Mouse (Mus musculus) lung, embryonic 16.5 days (tissue): ENCODE results near the gene Aspg. TPM values are rescaled to one million over a fixed set of nuclear protein-coding genes. Genes with fewer than 3 reads are reported as not detected.

Experiments used
- ATAC-seq: fragments of 200-750 bp; cut with Nextera tagmentation; 2 replicates; pipeline ENCODE4 v1.8.0; 2017; ENCODE audit warnings: low read depth, mild to moderate bottlenecking, moderate library complexity
- H3K27ac ChIP-seq: fragments of 300-500 bp; sonication (generic); 2 replicates; pipeline ENCODE4 v1.5.1; 2014; ENCODE audit warnings: mild to moderate bottlenecking, control low read depth, low read length
- H3K27me3 ChIP-seq: fragments of 300-500 bp; sonication (generic); 2 replicates; pipeline ENCODE4 v1.6.1; 2014; ENCODE audit warnings: low read depth, low read length, mixed read lengths; ENCODE audit not compliant: control insufficient read depth, insufficient read depth
- H3K36me3 ChIP-seq: fragments of 300-500 bp; sonication (generic); 2 replicates; pipeline ENCODE4 v1.6.1; 2014; ENCODE audit warnings: low read length; ENCODE audit not compliant: control insufficient read depth, insufficient read depth
- H3K4me1 ChIP-seq: fragments of 300-500 bp; sonication (generic); replicated peaks from 2 replicates; pipeline ENCODE4 v1.6.1; 2014; ENCODE audit warnings: low read length, mixed read lengths; ENCODE audit not compliant: control insufficient read depth, insufficient read depth
- H3K4me2 ChIP-seq: fragments of 300-500 bp; sonication (generic); 2 replicates; pipeline ENCODE4 v1.6.1; 2014; ENCODE audit warnings: low read depth, low read length, control low read depth
- H3K4me3 ChIP-seq: fragments of 300-500 bp; sonication (generic); 2 replicates; pipeline ENCODE4 v1.5.1; 2014; ENCODE audit warnings: mild to moderate bottlenecking, low read length, control low read depth
- H3K9ac ChIP-seq: fragments of 300-500 bp; sonication (generic); 2 replicates; pipeline ENCODE4 v1.6.1; 2014; ENCODE audit warnings: low read length, control low read depth
- H3K9me3 ChIP-seq: fragments of 300-500 bp; sonication (generic); 2 replicates; pipeline ENCODE4 v1.6.1; 2016; ENCODE audit warnings: low read length; ENCODE audit not compliant: control insufficient read depth
- WGBS: fragments of 180-500 bp; shearing (Covaris S2); extraction: QIAGEN DNeasy Blood & Tissue Kit; methylation state at CpG from one replicate; pipeline ENCODE4 v1.1.7; 2014; 5-methylcytosine and 5-hydroxymethylcytosine counted together
- polyA plus RNA-seq: library from polyadenylated mRNA; unstranded; fragments of >200 nt; fragmentation: Nextera tagmentation; extraction: Ambion mirVana; gene quantifications from 2 replicates; pipeline ENCODE4 v1.2.1, GENCODE M21; 2015

Aspg gene
- 2.5 and 3.2 TPM in 2 replicates for polyA plus RNA-seq

- Histone ChIP-seq H3K9ac (peak within 1 kb of the TSS; percentile 44; the same call in 1 of the 2 replicates), H3K9me3 (no peaks in the 10 kb centered on the region), H3K4me2 (peak within 1 kb of the TSS; percentile 50), H3K36me3 (no peaks in the 10 kb centered on the region), H3K4me3 (peak within 1 kb of the TSS; percentile 34), H3K27ac (no peak within 1 kb of the TSS; the same call in 1 of the 2 replicates), H3K4me1 (peaks cover 7% of the 10 kb centered on the region), H3K27me3 (peaks cover 5% of the 10 kb centered on the region; the same call in 1 of the 2 replicates)
- WGBS = 2% methylated on average over 14 of the region's 14 CpGs
- ATAC-seq = peak; percentile 81
These were observed at the start of gene Aspg for GRCm38 (mm10) chr12:112106541-112106971. TSS of gene Aspg (plus strand) at chr12:112106679.

- Histone ChIP-seq H3K4me2 (no peak overlapping the region), H3K9ac (no peak overlapping the region), H3K9me3 (no peaks in the 10 kb centered on the region), H3K36me3 (no peaks in the 10 kb centered on the region), H3K27ac (no peak overlapping the region), H3K27me3 (no peaks in the 10 kb centered on the region), H3K4me1 (no peaks in the 10 kb centered on the region), H3K4me3 (no peak overlapping the region)
- ATAC-seq = peak; percentile 38; the same call in 1 of the 2 replicates
- 5% methylated on average over 6 of the region's 6 CpGs for WGBS
These were observed 28.8 kb upstream of the Aspg start for GRCm38 (mm10) chr12:112077651-112078050.

GRCm38 (mm10) chr12:112079911-112080310 lies 26.6 kb upstream of the Aspg start:
- 71% methylated on average over 8 of the region's 8 CpGs for WGBS

GRCm38 (mm10) chr12:112080911-112081310 lies 25.6 kb upstream of the Aspg start:
- WGBS = 86% methylated on average over 4 of the region's 4 CpGs
- Histone ChIP-seq H3K36me3 (no peaks in the 10 kb centered on the region), H3K27me3 (no peaks in the 10 kb centered on the region), H3K9ac (no peak overlapping the region), H3K27ac (no peak overlapping the region), H3K4me3 (no peak overlapping the region), H3K4me1 (no peaks in the 10 kb centered on the region), H3K4me2 (no peak overlapping the region), H3K9me3 (no peaks in the 10 kb centered on the region)
- no peak for ATAC-seq

More at GRCm38 (mm10) chr12:112079911-112080310, 26.6 kb upstream of the Aspg start:
- Histone ChIP-seq H3K27me3 (no peaks in the 10 kb centered on the region), H3K9me3 (no peaks in the 10 kb centered on the region), H3K36me3 (no peaks in the 10 kb centered on the region), H3K4me1 (no peaks in the 10 kb centered on the region), H3K4me3 (no peak overlapping the region), H3K27ac (no peak overlapping the region), H3K4me2 (no peak overlapping the region), H3K9ac (no peak overlapping the region)
- ATAC-seq = no peak

- ATAC-seq = no peak
- Histone ChIP-seq H3K9ac (no peak overlapping the region), H3K27ac (no peak overlapping the region), H3K36me3 (no peaks in the 10 kb centered on the region), H3K4me2 (no peak overlapping the region), H3K9me3 (no peaks in the 10 kb centered on the region), H3K4me1 (no peaks in the 10 kb centered on the region), H3K27me3 (no peaks in the 10 kb centered on the region), H3K4me3 (no peak overlapping the region)
- 36% methylated on average over 1 of the region's 1 CpGs for WGBS
These were observed 24.2 kb upstream of the Aspg start for GRCm38 (mm10) chr12:112082241-112082640.

GRCm38 (mm10) chr12:112086250-112086649 lies 20.2 kb upstream of the Aspg start:
- Histone ChIP-seq H3K9me3 (no peaks in the 10 kb centered on the region), H3K4me2 (no peak overlapping the region), H3K4me3 (no peak overlapping the region), H3K27ac (no peak overlapping the region), H3K4me1 (no peaks in the 10 kb centered on the region), H3K27me3 (no peaks in the 10 kb centered on the region), H3K9ac (no peak overlapping the region), H3K36me3 (no peaks in the 10 kb centered on the region)
- 59% methylated on average over 3 of the region's 3 CpGs for WGBS
- ATAC-seq = no peak

GRCm38 (mm10) chr12:112086726-112087125 lies 19.8 kb upstream of the Aspg start:
- 35% methylated on average over 6 of the region's 6 CpGs for WGBS

GRCm38 (mm10) chr12:112088609-112089324 lies 17.7 kb upstream of the Aspg start:
- Histone ChIP-seq H3K36me3 (no peaks in the 10 kb centered on the region), H3K4me3 (no peak overlapping the region), H3K27ac (no peak overlapping the region), H3K4me2 (no peak overlapping the region), H3K4me1 (no peaks in the 10 kb centered on the region), H3K9ac (no peak overlapping the region), H3K9me3 (no peaks in the 10 kb centered on the region), H3K27me3 (peaks cover 2% of the 10 kb centered on the region; the same call in 1 of the 2 replicates)
- WGBS = 22% methylated on average over 12 of the region's 12 CpGs
- no peak for ATAC-seq

More at GRCm38 (mm10) chr12:112086726-112087125, 19.8 kb upstream of the Aspg start:
- Histone ChIP-seq H3K27ac (no peak overlapping the region), H3K9ac (no peak overlapping the region), H3K4me3 (no peak overlapping the region), H3K27me3 (peaks cover 1% of the 10 kb centered on the region; the same call in 1 of the 2 replicates), H3K4me2 (no peak overlapping the region), H3K4me1 (no peaks in the 10 kb centered on the region), H3K9me3 (no peaks in the 10 kb centered on the region), H3K36me3 (no peaks in the 10 kb centered on the region)
- no peak for ATAC-seq

GRCm38 (mm10) chr12:112091054-112091453 lies 15.4 kb upstream of the Aspg start:
- Histone ChIP-seq H3K27ac (no peak overlapping the region), H3K9ac (no peak overlapping the region), H3K4me2 (no peak overlapping the region), H3K4me1 (peaks cover 6% of the 10 kb centered on the region; the same call in 1 of the 2 replicates), H3K4me3 (no peak overlapping the region), H3K27me3 (peaks cover 2% of the 10 kb centered on the region; the same call in 1 of the 2 replicates), H3K9me3 (no peaks in the 10 kb centered on the region), H3K36me3 (no peaks in the 10 kb centered on the region)
- 4% methylated on average over 12 of the region's 12 CpGs for WGBS
- peak; percentile 29; the same call in 1 of the 2 replicates for ATAC-seq
